Mouse (Mus musculus): ENCODE measurements at regions not wholly inside any gene's neighbourhood (a gene's known extent, or its start where the extent isn't known, plus 50 kb on each side); places are given as distances from the start of the nearest gene placed in this dataset.

GRCm38 (mm10) chr10:48736851-48737250 lies 1051.7 kb downstream of the Grik2 start:
- TF ChIP-seq CTCF (IDR thresholded peaks at IDR 0.05 in 2 of 3, conservative IDR thresholded peaks at IDR 0.05 in 1 of 3; ENCODE audit: control insufficient read depth in 1 of 3, insufficient read depth in 1 of 3, low read depth in 2 of 3, low read length in 3 of 3, poor library complexity in 1 of 3, severe bottlenecking in 1 of 3), result no peak
- no peak for TF ChIP-seq POLR2A (IDR thresholded peaks at IDR 0.05; ENCODE audit: control insufficient read depth in 1 of 2, insufficient read depth in 1 of 2, low read depth in 1 of 2, low read length in 2 of 2, poor library complexity in 1 of 2)
- TF ChIP-seq MAX (IDR thresholded peaks at IDR 0.05; ENCODE audit: low read length), result no peak
- no peak for TF ChIP-seq TAL1 (IDR thresholded peaks at IDR 0.05; ENCODE audit: low read length)
- no peak for TF ChIP-seq GABPA (IDR thresholded peaks at IDR 0.05; ENCODE audit: low read depth, low read length)
- no peak for TF ChIP-seq MAZ (IDR thresholded peaks at IDR 0.05; ENCODE audit: low read depth, low read length)
- no peak for TF ChIP-seq BHLHE40 (IDR thresholded peaks at IDR 0.05; ENCODE audit: borderline replicate concordance, low read depth, low read length)
- TF ChIP-seq POLR2AphosphoS5 (IDR thresholded peaks at IDR 0.05; ENCODE audit: borderline replicate concordance, low read depth, low read length), result no peak
- no peak for TF ChIP-seq HCFC1 (IDR thresholded peaks at IDR 0.05; ENCODE audit: low read depth, low read length)
- no peak for TF ChIP-seq CHD1 (IDR thresholded peaks at IDR 0.05; ENCODE audit: low read depth, low read length)

All from MEL (cell line).